In the genomic region with DNA sequence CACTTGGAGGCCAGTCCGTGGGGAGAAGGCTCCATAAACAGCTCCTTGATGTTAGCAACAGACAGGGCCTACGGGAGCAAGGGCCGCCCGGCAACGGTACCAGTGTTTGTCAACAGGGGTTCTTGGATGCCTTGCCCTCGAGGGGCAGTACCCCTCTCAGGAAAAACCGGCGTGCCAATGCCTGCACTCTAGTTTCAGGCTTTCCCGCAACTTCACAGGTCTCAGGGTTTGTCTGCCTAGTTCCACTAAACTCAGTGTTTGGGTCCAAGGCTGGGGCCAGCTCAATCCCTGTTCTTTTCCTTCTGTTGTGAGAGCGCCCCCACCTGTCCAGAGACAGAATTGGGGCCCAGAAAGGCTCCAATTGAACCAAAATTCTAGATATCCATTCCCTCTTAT, we compare ENCODE assay signal across 8 mouse cellular contexts. TPM values are rescaled to one million over a fixed set of nuclear protein-coding genes. Genes with fewer than 3 reads are reported as not detected.
DNase-seq lines count a peak whose midpoint lies in the region; ATAC-seq and TF ChIP-seq lines count a peak whose summit lies in the region.

No protein-coding gene starts in this region.

- no peak for TF ChIP-seq EP300 in ES-Bruce4 (IDR thresholded peaks at IDR 0.05; ENCODE audit: insufficient read depth, low read depth, low read length)

- DNase-seq in kidney, postnatal 25 days = peak; percentile 85 to 91
- peak; percentile 72 for DNase-seq in testis, postnatal 14 days (ENCODE audit: low spot score)

- H3K4me3 ChIP-seq in ES-Bruce4 (ENCODE audit: low read depth, low read length) = peak overlapping the region; percentile 73
- H3K4me3 ChIP-seq in brown adipose tissue, adult 24 weeks (ENCODE audit: insufficient read depth, low read depth, low read length) = peak overlapping the region; percentile 74
- peak overlapping the region; percentile 86 for H3K4me3 ChIP-seq in heart, embryonic 16.5 days (ENCODE audit: low read length)
- H3K4me3 ChIP-seq in liver, embryonic 16.5 days (ENCODE audit: low read depth, low read length) = peak overlapping the region; percentile 87
- peak overlapping the region; percentile 48 for H3K4me3 ChIP-seq in neural tube, embryonic 14.5 days (ENCODE audit: low read depth, low read length)

- peak overlapping the region; percentile 92 for H3K4me2 ChIP-seq in heart, embryonic 16.5 days (ENCODE audit: low read depth, low read length)
- peak overlapping the region; percentile 63 for H3K4me2 ChIP-seq in liver, embryonic 16.5 days (ENCODE audit: low read depth, low read length)
- peak overlapping the region; percentile 49 for H3K4me2 ChIP-seq in neural tube, embryonic 14.5 days (ENCODE audit: low read depth, low read length)

- no peaks in the 10 kb centered on the region for H3K27me3 ChIP-seq in ES-Bruce4 (ENCODE audit: control insufficient read depth, insufficient read depth, low read length, poor library complexity, severe bottlenecking)
- H3K27me3 ChIP-seq in heart, embryonic 16.5 days (ENCODE audit: control insufficient read depth, insufficient read depth, low read length) = no peaks in the 10 kb centered on the region
- H3K27me3 ChIP-seq in liver, embryonic 16.5 days (ENCODE audit: control insufficient read depth, insufficient read depth, low read depth, low read length) = no peaks in the 10 kb centered on the region
- no peaks in the 10 kb centered on the region for H3K27me3 ChIP-seq in neural tube, embryonic 14.5 days (ENCODE audit: control insufficient read depth, insufficient read depth, low read length)

- H3K36me3 ChIP-seq in ES-Bruce4 (ENCODE audit: control insufficient read depth, insufficient read depth, low read length, poor library complexity, severe bottlenecking) = peaks cover 10% of the 10 kb centered on the region; the same call in 1 of the 2 replicates
- peaks cover 20% of the 10 kb centered on the region for H3K36me3 ChIP-seq in heart, embryonic 16.5 days (ENCODE audit: control insufficient read depth, insufficient read depth)
- H3K36me3 ChIP-seq in liver, embryonic 16.5 days (ENCODE audit: control insufficient read depth, insufficient read depth) = peaks cover 42% of the 10 kb centered on the region
- H3K36me3 ChIP-seq in neural tube, embryonic 14.5 days (ENCODE audit: control insufficient read depth, insufficient read depth, low read length) = peaks cover 29% of the 10 kb centered on the region

- H3K9ac ChIP-seq in ES-Bruce4 (ENCODE audit: low read depth, poor library complexity, severe bottlenecking) = peak overlapping the region; percentile 59
- H3K9ac ChIP-seq in heart, embryonic 16.5 days (ENCODE audit: low read length) = peak overlapping the region; percentile 74
- H3K9ac ChIP-seq in liver, embryonic 16.5 days (ENCODE audit: low read depth, low read length) = peak overlapping the region; percentile 94
- 0 out of 2 replicates have a peak overlapping the region, but pooled peaks have one; percentile 12 for H3K9ac ChIP-seq in neural tube, embryonic 14.5 days (replicated peaks; ENCODE audit: low read depth, low read length)

- H3K27ac ChIP-seq in ES-Bruce4 (ENCODE audit: insufficient read depth, low read length) = peak overlapping the region; percentile 17
- peak overlapping the region; percentile 69 for H3K27ac ChIP-seq in brown adipose tissue, adult 24 weeks (replicated peaks; ENCODE audit: low read depth, low read length)
- peak overlapping the region; percentile 79 for H3K27ac ChIP-seq in heart, embryonic 16.5 days (ENCODE audit: low read length)
- H3K27ac ChIP-seq in liver, embryonic 16.5 days (ENCODE audit: low read length) = peak overlapping the region; percentile 100
- H3K27ac ChIP-seq in neural tube, embryonic 14.5 days (ENCODE audit: low read depth, low read length) = peak overlapping the region; percentile 60; the same call in 1 of the 2 replicates

- H3K4me1 ChIP-seq in ES-Bruce4 (ENCODE audit: control insufficient read depth, insufficient read depth, low read length) = no peaks in the 10 kb centered on the region
- peaks cover 5% of the 10 kb centered on the region for H3K4me1 ChIP-seq in brown adipose tissue, adult 24 weeks (ENCODE audit: control insufficient read depth, insufficient read depth, insufficient read length, low read length)
- peaks cover 20% of the 10 kb centered on the region for H3K4me1 ChIP-seq in heart, embryonic 16.5 days (ENCODE audit: control insufficient read depth, insufficient read depth, low read length)
- peaks cover 52% of the 10 kb centered on the region for H3K4me1 ChIP-seq in liver, embryonic 16.5 days (ENCODE audit: control insufficient read depth, low read depth, low read length)
- H3K4me1 ChIP-seq in neural tube, embryonic 14.5 days (ENCODE audit: control insufficient read depth, insufficient read depth, low read length) = peaks cover 13% of the 10 kb centered on the region

- peak; percentile 56 for TF ChIP-seq CTCF in ES-Bruce4 (IDR thresholded peaks at IDR 0.05; ENCODE audit: low read depth, low read length)

- H3K9me3 ChIP-seq in ES-Bruce4 (replicated peaks; ENCODE audit: control insufficient read depth, insufficient read depth, low read length, poor library complexity, severe bottlenecking) = no peaks in the 10 kb centered on the region
- no peaks in the 10 kb centered on the region for H3K9me3 ChIP-seq in heart, embryonic 16.5 days (replicated peaks; ENCODE audit: control insufficient read depth, low read length)
- H3K9me3 ChIP-seq in liver, embryonic 16.5 days (replicated peaks; ENCODE audit: control insufficient read depth, low read length) = no peaks in the 10 kb centered on the region
- H3K9me3 ChIP-seq in neural tube, embryonic 14.5 days (ENCODE audit: control insufficient read depth, low read length) = no peaks in the 10 kb centered on the region

- 0% methylated on average over 10 of the region's 10 CpGs for WGBS in heart, embryonic 16.5 days
- WGBS in liver, embryonic 16.5 days (ENCODE audit: insufficient replicate concordance) = 2% methylated on average over 10 of the region's 10 CpGs
- WGBS in neural tube, embryonic 14.5 days = under 1% methylated on average over 10 of the region's 10 CpGs

- no peak for TF ChIP-seq POLR2A in ES-Bruce4 (IDR thresholded peaks at IDR 0.05; ENCODE audit: insufficient read depth, low read length)

- peak; percentile 60 for ATAC-seq in erythroblast, adult 5-6 weeks (replicated peaks; ENCODE audit: low FRiP score, poor library complexity, severe bottlenecking)
- ATAC-seq in heart, embryonic 16.5 days (replicated peaks; ENCODE audit: extremely low read depth, insufficient read depth, low FRiP score) = peak; percentile 53
- peak; percentile 42 for ATAC-seq in liver, embryonic 16.5 days (ENCODE audit: low read depth)
- ATAC-seq in neural tube, embryonic 14.5 days (ENCODE audit: low read depth) = peak; percentile 42

RNA-seq across cellular contexts. Expression of a gene that starts 0.5 kb away (rescaled TPM):
- polyA plus RNA-seq in ES-Bruce4 (2011; ENCODE audit: insufficient read depth, insufficient read length, low read depth, missing spikeins) = 23.8 and 25.2 TPM in 2 replicates
- 12.3 and 15.2 TPM in 2 replicates for polyA plus RNA-seq in brown adipose tissue, adult 24 weeks (2012; ENCODE audit: insufficient read depth, insufficient read length, missing spikeins)
- total RNA-seq in erythroblast, adult 5-6 weeks (2015; ENCODE audit: low replicate concordance) = 416 and 462 TPM in 2 replicates
- total RNA-seq in erythroblast, adult 5-6 weeks (2017; ENCODE audit: low replicate concordance) = 506 and 765 TPM in 2 replicates
- polyA plus RNA-seq in heart, embryonic 16.5 days (2015; fragmentation: Nextera tagmentation; extraction: Ambion mirVana) = 32.4 and 41.9 TPM in 2 replicates
- polyA plus RNA-seq in liver, embryonic 16.5 days (2015; fragmentation: Nextera tagmentation; extraction: Ambion mirVana) = 205 and 206 TPM in 2 replicates
- polyA plus RNA-seq in neural tube, embryonic 14.5 days (2014; fragmentation: Nextera tagmentation; extraction: Ambion mirVana) = 49.2 and 51.2 TPM in 2 replicates

RNA-seq across cellular contexts. Expression of a gene that starts 6.3 kb away (rescaled TPM):
- polyA plus RNA-seq in ES-Bruce4 (2011; ENCODE audit: insufficient read depth, insufficient read length, low read depth, missing spikeins) = 48.4 and 51.2 TPM in 2 replicates
- polyA plus RNA-seq in brown adipose tissue, adult 24 weeks (2012; ENCODE audit: insufficient read depth, insufficient read length, missing spikeins) = 11.7 and 14.7 TPM in 2 replicates
- total RNA-seq in erythroblast, adult 5-6 weeks (2015; ENCODE audit: low replicate concordance) = 9.6 and 12.1 TPM in 2 replicates
- total RNA-seq in erythroblast, adult 5-6 weeks (2017; ENCODE audit: low replicate concordance) = 9.4 and 13.9 TPM in 2 replicates
- 48.5 and 55.8 TPM in 2 replicates for polyA plus RNA-seq in heart, embryonic 16.5 days (2015; fragmentation: Nextera tagmentation; extraction: Ambion mirVana)
- polyA plus RNA-seq in liver, embryonic 16.5 days (2015; fragmentation: Nextera tagmentation; extraction: Ambion mirVana) = 23.1 and 25.3 TPM in 2 replicates
- polyA plus RNA-seq in neural tube, embryonic 14.5 days (2014; fragmentation: Nextera tagmentation; extraction: Ambion mirVana) = 76.8 and 87.9 TPM in 2 replicates

RNA-seq across cellular contexts. Expression of a gene that starts 11.4 kb away (rescaled TPM):
- polyA plus RNA-seq in ES-Bruce4 (2011; ENCODE audit: insufficient read depth, insufficient read length, low read depth, missing spikeins) = 59.7 and 64.8 TPM in 2 replicates
- 11.3 and 12.1 TPM in 2 replicates for polyA plus RNA-seq in brown adipose tissue, adult 24 weeks (2012; ENCODE audit: insufficient read depth, insufficient read length, missing spikeins)
- 8.1 and 11.3 TPM in 2 replicates for total RNA-seq in erythroblast, adult 5-6 weeks (2015; ENCODE audit: low replicate concordance)
- total RNA-seq in erythroblast, adult 5-6 weeks (2017; ENCODE audit: low replicate concordance) = 7.7 and 29.1 TPM in 2 replicates
- polyA plus RNA-seq in heart, embryonic 16.5 days (2015; fragmentation: Nextera tagmentation; extraction: Ambion mirVana) = 47.5 and 54.9 TPM in 2 replicates
- polyA plus RNA-seq in liver, embryonic 16.5 days (2015; fragmentation: Nextera tagmentation; extraction: Ambion mirVana) = 22.6 and 23.2 TPM in 2 replicates
- polyA plus RNA-seq in neural tube, embryonic 14.5 days (2014; fragmentation: Nextera tagmentation; extraction: Ambion mirVana) = 96.5 and 98.1 TPM in 2 replicates

RNA-seq across cellular contexts. Expression of a gene that starts 13.3 kb away (rescaled TPM):
- 59.8 and 66.0 TPM in 2 replicates for polyA plus RNA-seq in ES-Bruce4 (2011; ENCODE audit: insufficient read depth, insufficient read length, low read depth, missing spikeins)
- polyA plus RNA-seq in brown adipose tissue, adult 24 weeks (2012; ENCODE audit: insufficient read depth, insufficient read length, missing spikeins) = 149 and 183 TPM in 2 replicates
- 23.4 and 28.6 TPM in 2 replicates for total RNA-seq in erythroblast, adult 5-6 weeks (2015; ENCODE audit: low replicate concordance)
- total RNA-seq in erythroblast, adult 5-6 weeks (2017; ENCODE audit: low replicate concordance) = 13.9 and 19.3 TPM in 2 replicates
- 82.0 and 82.1 TPM in 2 replicates for polyA plus RNA-seq in heart, embryonic 16.5 days (2015; fragmentation: Nextera tagmentation; extraction: Ambion mirVana)
- polyA plus RNA-seq in liver, embryonic 16.5 days (2015; fragmentation: Nextera tagmentation; extraction: Ambion mirVana) = 40.3 and 45.2 TPM in 2 replicates
- 116 and 124 TPM in 2 replicates for polyA plus RNA-seq in neural tube, embryonic 14.5 days (2014; fragmentation: Nextera tagmentation; extraction: Ambion mirVana)

RNA-seq across cellular contexts. Expression of a gene that starts 30.3 kb away (rescaled TPM):
- 158 and 163 TPM in 2 replicates for polyA plus RNA-seq in ES-Bruce4 (2011; ENCODE audit: insufficient read depth, insufficient read length, low read depth, missing spikeins)
- polyA plus RNA-seq in brown adipose tissue, adult 24 weeks (2012; ENCODE audit: insufficient read depth, insufficient read length, missing spikeins) = 1,478 and 1,710 TPM in 2 replicates
- 62.9 and 78.4 TPM in 2 replicates for total RNA-seq in erythroblast, adult 5-6 weeks (2015; ENCODE audit: low replicate concordance)
- total RNA-seq in erythroblast, adult 5-6 weeks (2017; ENCODE audit: low replicate concordance) = 48.0 and 62.1 TPM in 2 replicates
- polyA plus RNA-seq in heart, embryonic 16.5 days (2015; fragmentation: Nextera tagmentation; extraction: Ambion mirVana) = 659 and 700 TPM in 2 replicates
- 138 and 143 TPM in 2 replicates for polyA plus RNA-seq in liver, embryonic 16.5 days (2015; fragmentation: Nextera tagmentation; extraction: Ambion mirVana)
- polyA plus RNA-seq in neural tube, embryonic 14.5 days (2014; fragmentation: Nextera tagmentation; extraction: Ambion mirVana) = 234 and 253 TPM in 2 replicates

Comparison
In these comparisons a context has a peak if more than half of its experiments do, and no peak if none do; other contexts are left out.
1. Peak in every context shown above with its lines: DNase-seq, ATAC-seq, H3K4me3 ChIP-seq and H3K27ac ChIP-seq.
2. H3K27ac ChIP-seq: peak in every context shown above with its lines; median percentile 100 in liver, embryonic 16.5 days; 79 in heart, embryonic 16.5 days; 69 in brown adipose tissue, adult 24 weeks; 60 in neural tube, embryonic 14.5 days; 17 in ES-Bruce4.
3. H3K9ac ChIP-seq: peak in every context shown above with its lines; median percentile 94 in liver, embryonic 16.5 days; 74 in heart, embryonic 16.5 days; 59 in ES-Bruce4; 12 in neural tube, embryonic 14.5 days.